Mouse (Mus musculus) heart, embryonic 11.5 days (tissue): ENCODE results near the gene Slc25a14. TPM values are rescaled to one million over a fixed set of nuclear protein-coding genes. Genes with fewer than 3 reads are reported as not detected.

Source experiments
- ATAC-seq: fragments of 200-750 bp; cut with Nextera tagmentation; replicated peaks from 2 replicates; pipeline ENCODE4 v1.8.0; 2017; ENCODE audit warnings: moderate library complexity; ENCODE audit not compliant: insufficient number of reproducible peaks, low FRiP score, low TSS enrichment
- H3K27ac ChIP-seq: fragments of 300-500 bp; sonication (generic); 2 replicates; pipeline ENCODE4 v1.5.1; 2014; ENCODE audit warnings: mild to moderate bottlenecking, low read depth, low read length
- H3K27me3 ChIP-seq: fragments of 300-500 bp; sonication (generic); 2 replicates; pipeline ENCODE4 v1.6.1; 2014; ENCODE audit warnings: mild to moderate bottlenecking, low read length, mixed read lengths; ENCODE audit not compliant: control insufficient read depth, insufficient read depth
- H3K36me3 ChIP-seq: fragments of 300-500 bp; sonication (generic); 2 replicates; pipeline ENCODE4 v1.6.1; 2014; ENCODE audit warnings: mild to moderate bottlenecking, low read length, moderate library complexity, mixed read lengths; ENCODE audit not compliant: control insufficient read depth, insufficient read depth
- H3K4me1 ChIP-seq: fragments of 300-500 bp; sonication (generic); 2 replicates; pipeline ENCODE4 v1.6.1; 2014; ENCODE audit warnings: low read length; ENCODE audit not compliant: control insufficient read depth, insufficient read depth
- H3K4me2 ChIP-seq: fragments of 300-500 bp; sonication (generic); 2 replicates; pipeline ENCODE4 v1.6.1; 2014; ENCODE audit warnings: mild to moderate bottlenecking, moderate library complexity
- H3K4me3 ChIP-seq: fragments of 300-500 bp; sonication (generic); 2 replicates; pipeline ENCODE4 v1.5.1; 2014; ENCODE audit warnings: low read depth, low read length
- H3K9ac ChIP-seq: fragments of 300-500 bp; sonication (generic); 2 replicates; pipeline ENCODE4 v1.6.1; 2014; ENCODE audit warnings: mild to moderate bottlenecking, low read depth, low read length, moderate library complexity
- H3K9me3 ChIP-seq: fragments of 300-500 bp; sonication (generic); replicated peaks from 2 replicates; pipeline ENCODE4 v1.6.1; 2016; ENCODE audit warnings: low read length; ENCODE audit not compliant: control insufficient read depth
- WGBS: fragments of 180-500 bp; shearing (Covaris S2); extraction: QIAGEN DNeasy Blood & Tissue Kit; methylation state at CpG from one replicate; pipeline ENCODE4 v1.1.7; 2014; ENCODE audit not compliant: insufficient replicate concordance; 5-methylcytosine and 5-hydroxymethylcytosine counted together
- microRNA-seq: library from miRNA; unstranded; fragments of <30 nt; microRNA quantifications from one replicate; pipeline ENCODE4, GENCODE M21; 2016; ENCODE audit warnings: borderline number of aligned reads
- polyA plus RNA-seq: library from polyadenylated mRNA; unstranded; fragments of >200 nt; fragmentation: Nextera tagmentation; extraction: Ambion mirVana; gene quantifications from 2 replicates; pipeline ENCODE4 v1.2.1, GENCODE M21; 2014

Gene Slc25a14
- polyA plus RNA-seq, 1 experiment from 2014 or later, result 7.8 TPM

GRCm38 (mm10) chrX:48694460-48694859 is 71.2 kb downstream of the Slc25a14 start:
- Histone ChIP-seq H3K4me2 (peak overlapping the region; percentile 59), H3K4me1 (no peaks in the 10 kb centered on the region), H3K27ac (no peak overlapping the region), H3K27me3 (no peaks in the 10 kb centered on the region), H3K9ac (no peak overlapping the region), H3K36me3 (no peaks in the 10 kb centered on the region), H3K9me3 (no peaks in the 10 kb centered on the region), H3K4me3 (peak overlapping the region; percentile 62)
- WGBS, result 12% methylated on average over 6 of the region's 6 CpGs
- ATAC-seq, result peak; percentile 49

DNA sequence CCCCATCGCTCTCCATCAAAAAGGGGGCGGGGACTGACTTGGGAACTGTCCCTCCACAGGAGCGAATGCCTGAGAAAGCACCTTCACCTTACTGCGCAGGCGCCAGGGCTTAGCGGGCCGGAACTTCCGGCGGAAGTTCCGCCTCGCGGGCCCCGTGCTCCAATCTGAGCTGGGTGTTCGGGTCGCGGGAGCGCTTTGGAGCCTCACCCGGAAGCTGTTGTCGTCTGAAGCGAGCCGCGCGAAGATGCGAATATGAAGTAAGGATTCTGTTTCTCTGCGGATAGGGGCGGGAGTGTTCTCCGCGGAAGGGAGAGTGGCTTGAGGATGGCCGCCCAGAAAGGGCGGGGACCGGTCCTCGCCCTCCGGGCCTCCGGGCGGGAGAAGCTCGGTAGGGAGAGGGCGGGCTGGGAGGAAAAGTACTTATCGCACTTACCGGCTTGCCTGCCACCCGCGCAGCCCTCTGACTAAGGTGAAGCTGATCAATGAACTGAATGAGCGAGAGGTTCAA is 71.7 kb downstream of the Slc25a14 start, which contains the start of gene Rbmx2:
Rbmx2 (plus strand) TSS at position 141 of the 508 bp plus-strand sequence.
- H3K4me1 ChIP-seq, result no peaks in the 10 kb centered on the region
- peak within 1 kb of the TSS; percentile 61 for H3K4me2 ChIP-seq
- no peaks in the 10 kb centered on the region for H3K9me3 ChIP-seq
- peak; percentile 90 for ATAC-seq
- peak within 1 kb of the TSS; percentile 46; the same call in 1 of the 2 replicates for H3K27ac ChIP-seq
- H3K9ac ChIP-seq, result peak within 1 kb of the TSS; percentile 68
- H3K27me3 ChIP-seq, result no peaks in the 10 kb centered on the region
- no peaks in the 10 kb centered on the region for H3K36me3 ChIP-seq
- WGBS, result 13% methylated on average over 41 of the region's 42 CpGs
- H3K4me3 ChIP-seq, result peak within 1 kb of the TSS; percentile 62

- Histone ChIP-seq H3K36me3 (no peaks in the 10 kb centered on the region), H3K27ac (no peak overlapping the region), H3K4me3 (no peak overlapping the region), H3K4me1 (no peaks in the 10 kb centered on the region), H3K9ac (no peak overlapping the region), H3K9me3 (no peaks in the 10 kb centered on the region), H3K27me3 (no peaks in the 10 kb centered on the region), H3K4me2 (no peak overlapping the region)
- WGBS, result 84% methylated on average over 10 of the region's 10 CpGs
- ATAC-seq, result no peak
These were observed 86.5 kb downstream of the Slc25a14 start for GRCm38 (mm10) chrX:48709701-48710100.

Small RNA genes within 50 kb of the gene (microRNA-seq; reads per million reads assigned to microRNA genes)
- gene Gm27828, result not detected

Other genes with a start within 250 kb of the Slc25a14 start
- 14.3 and 17.3 TPM in 2 replicates for gene Elf4, start 160.3 kb upstream of the Slc25a14 start, polyA plus RNA-seq
- gene Aifm1, start 109.8 kb upstream of the Slc25a14 start, polyA plus RNA-seq, result 96.4 and 120 TPM in 2 replicates
- 6.8 and 7.1 TPM in 2 replicates for gene Rab33a, start 104.1 kb upstream of the Slc25a14 start, polyA plus RNA-seq
- gene Zfp280c, start 28.9 kb upstream of the Slc25a14 start, polyA plus RNA-seq, result 7.6 and 7.9 TPM in 2 replicates
- not detected in 2 replicates for gene Gpr119, start 51.1 kb downstream of the Slc25a14 start, polyA plus RNA-seq
- 18.1 and 18.7 TPM in 2 replicates for gene Rbmx2, start 71.6 kb downstream of the Slc25a14 start, polyA plus RNA-seq